Mouse (Mus musculus) intestine, embryonic 15.5 days (tissue): ENCODE results near the gene Phc1. TPM values are rescaled to one million over a fixed set of nuclear protein-coding genes. Genes with fewer than 3 reads are reported as not detected.
A peak's percentile ranks its signal among the peaks of the same experiment; 100 is the strongest.
"Not testable (repeated sequence)": the region's sequence is repeated elsewhere in the genome, so short reads cannot be mapped to it uniquely, and the experiment has no call there.

ENCODE experiments used
- ATAC-seq: fragments of 200-750 bp; cut with Nextera tagmentation; 2 replicates; pipeline ENCODE4 v1.8.0; 2017; ENCODE audit warnings: moderate TSS enrichment, moderate library complexity
- H3K27ac ChIP-seq: fragments of 300-500 bp; sonication (generic); 2 replicates; pipeline ENCODE4 v1.5.1; 2015; ENCODE audit warnings: mild to moderate bottlenecking, inconsistent platforms
- H3K27me3 ChIP-seq: fragments of 300-500 bp; sonication (generic); replicated peaks from 2 replicates; pipeline ENCODE4 v1.6.1; 2015; ENCODE audit warnings: inconsistent platforms
- H3K36me3 ChIP-seq: fragments of 300-500 bp; sonication (generic); 2 replicates; pipeline ENCODE4 v1.6.1; 2015; ENCODE audit warnings: inconsistent platforms
- H3K4me1 ChIP-seq: fragments of 300-500 bp; sonication (generic); replicated peaks from 2 replicates; pipeline ENCODE4 v1.6.1; 2015; ENCODE audit warnings: inconsistent platforms
- H3K4me2 ChIP-seq: fragments of 300-500 bp; sonication (generic); replicated peaks from 2 replicates; pipeline ENCODE4 v1.6.1; 2015; ENCODE audit warnings: mild to moderate bottlenecking, inconsistent platforms
- H3K4me3 ChIP-seq: fragments of 300-500 bp; sonication (generic); replicated peaks from 2 replicates; pipeline ENCODE4 v1.5.1; 2015; ENCODE audit warnings: inconsistent platforms
- H3K9ac ChIP-seq: fragments of 300-500 bp; sonication (generic); 2 replicates; pipeline ENCODE4 v1.6.1; 2015; ENCODE audit warnings: inconsistent platforms
- H3K9me3 ChIP-seq: fragments of 300-500 bp; sonication (generic); 2 replicates; pipeline ENCODE4 v1.6.1; 2016; ENCODE audit warnings: inconsistent platforms
- WGBS: fragments of 180-500 bp; shearing (Covaris S2); methylation state at CpG from one replicate; pipeline ENCODE4 v1.1.7; 2015; 5-methylcytosine and 5-hydroxymethylcytosine counted together
- polyA plus RNA-seq: library from polyadenylated mRNA; unstranded; fragments of >200 nt; fragmentation: Nextera tagmentation; extraction: Ambion mirVana; gene quantifications from 2 replicates; pipeline ENCODE4 v1.2.1, GENCODE M21; 2015

Phc1 gene
- polyA plus RNA-seq, 1 experiment from 2014 or later = 10.1 TPM

- no peak overlapping the region for H3K4me3 ChIP-seq
- WGBS = 58% methylated on average over 9 of the region's 9 CpGs
- no peak overlapping the region for H3K4me2 ChIP-seq
- H3K27me3 ChIP-seq = no peaks in the 10 kb centered on the region
- no peaks in the 10 kb centered on the region for H3K9me3 ChIP-seq
- H3K4me1 ChIP-seq = no peaks in the 10 kb centered on the region
- H3K9ac ChIP-seq = no peak overlapping the region
- no peaks in the 10 kb centered on the region for H3K36me3 ChIP-seq
- H3K27ac ChIP-seq = no peak overlapping the region
- ATAC-seq = no peak
Observed at GRCm38 (mm10) chr6:122355909-122356308, 15.5 kb upstream of the Phc1 start.

DNA sequence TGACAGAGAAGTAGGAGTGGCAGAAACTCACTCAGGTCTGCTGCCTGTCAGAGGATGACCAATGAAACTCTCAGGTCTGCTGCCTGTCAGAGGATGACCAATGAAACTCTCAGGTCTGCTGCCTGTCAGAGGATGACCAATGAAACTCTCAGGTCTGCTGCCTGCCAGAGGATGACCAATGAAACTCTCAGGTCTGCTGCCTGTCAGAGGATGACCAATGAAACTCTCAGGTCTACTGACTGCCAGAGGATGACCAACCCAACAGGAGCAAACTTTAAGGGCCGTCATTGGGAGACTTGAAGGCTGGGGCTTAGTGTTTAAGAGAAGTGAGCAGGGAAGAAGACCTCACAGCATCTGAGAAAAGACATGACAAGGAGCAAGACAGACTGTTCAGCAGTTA, 7.0 kb upstream of the Phc1 start:
- H3K4me3 ChIP-seq, H3K4me1 ChIP-seq, H3K4me2 ChIP-seq, H3K36me3 ChIP-seq, ATAC-seq, H3K9me3 ChIP-seq, H3K27me3 ChIP-seq, H3K27ac ChIP-seq, H3K9ac ChIP-seq: not testable (repeated sequence)
- WGBS = 50% methylated on average over 1 of the region's 1 CpGs

DNA sequence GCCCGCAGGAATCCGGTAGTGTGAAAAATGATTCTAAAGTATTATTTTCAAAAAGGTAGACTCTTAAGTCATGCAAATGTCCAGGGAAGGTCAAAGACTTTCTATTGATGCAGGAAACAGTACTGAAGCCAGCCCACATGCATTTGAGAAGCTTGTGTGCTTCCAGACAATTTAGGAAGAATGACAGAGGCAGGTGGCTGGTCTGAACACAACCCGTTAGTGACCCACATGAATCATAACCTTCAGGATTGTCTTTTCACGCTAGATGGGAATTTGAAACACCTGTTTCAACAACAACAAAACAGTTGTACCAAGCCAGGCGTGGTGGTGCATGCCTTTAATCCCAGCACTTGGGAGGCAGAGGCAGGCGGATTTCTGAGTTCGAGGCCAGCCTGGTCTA, 6.0 kb upstream of the Phc1 start:
- Histone ChIP-seq H3K4me3 (no peak overlapping the region), H3K4me2 (no peak overlapping the region), H3K9me3 (no peaks in the 10 kb centered on the region), H3K27me3 (no peaks in the 10 kb centered on the region), H3K36me3 (no peaks in the 10 kb centered on the region), H3K4me1 (no peaks in the 10 kb centered on the region; the same call in 1 of the 2 replicates), H3K9ac (no peak overlapping the region), H3K27ac (no peak overlapping the region)
- no peak for ATAC-seq
- 90% methylated on average over 7 of the region's 7 CpGs for WGBS

GRCm38 (mm10) chr6:122345731-122346130, 5.4 kb upstream of the Phc1 start:
- no peak overlapping the region for H3K27ac ChIP-seq
- 63% methylated on average over 6 of the region's 6 CpGs for WGBS
- no peak overlapping the region for H3K4me3 ChIP-seq
- no peak overlapping the region for H3K9ac ChIP-seq
- H3K4me2 ChIP-seq = no peak overlapping the region
- no peaks in the 10 kb centered on the region for H3K9me3 ChIP-seq
- no peak for ATAC-seq
- no peaks in the 10 kb centered on the region for H3K27me3 ChIP-seq
- H3K4me1 ChIP-seq = no peaks in the 10 kb centered on the region; the same call in 1 of the 2 replicates
- no peaks in the 10 kb centered on the region for H3K36me3 ChIP-seq

DNA sequence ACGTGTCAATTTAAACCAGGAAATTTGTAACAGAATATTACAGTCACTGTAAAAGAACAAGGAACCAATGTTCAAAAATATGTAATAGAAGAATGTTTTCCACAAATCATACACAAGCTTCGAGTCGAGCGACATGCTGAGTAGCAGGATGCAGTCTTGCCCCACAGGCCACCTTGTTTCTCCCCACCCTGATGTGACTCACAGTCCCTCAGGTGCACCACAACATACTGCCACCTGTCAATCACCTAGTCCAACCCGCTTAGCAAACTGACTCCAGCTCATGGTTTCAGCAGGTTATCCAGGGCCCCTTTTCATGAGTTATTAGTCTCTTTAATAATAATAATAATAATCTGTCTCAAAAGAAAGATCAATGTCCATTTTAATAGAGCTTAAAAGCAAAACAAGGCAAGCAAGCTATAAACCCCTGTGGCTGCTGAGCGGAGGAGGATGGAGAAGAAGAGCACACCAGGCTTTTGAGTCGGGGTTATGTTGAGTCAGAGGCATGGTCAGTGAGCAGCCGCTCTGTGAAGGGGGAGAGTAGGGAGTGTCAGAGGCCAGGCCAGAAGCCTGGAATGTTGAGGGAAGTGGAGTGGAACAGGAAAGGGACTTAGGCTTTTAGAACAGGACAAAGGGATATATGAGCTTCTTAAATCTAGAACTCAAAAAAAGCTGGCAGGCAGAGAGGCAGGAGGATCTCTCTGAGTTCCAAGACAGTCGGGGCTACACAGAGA, 4.2 kb upstream of the Phc1 start:
- Histone ChIP-seq H3K9ac (no peak overlapping the region), H3K27me3 (no peaks in the 10 kb centered on the region), H3K4me1 (no peaks in the 10 kb centered on the region; the same call in 1 of the 2 replicates), H3K4me2 (no peak overlapping the region), H3K36me3 (no peaks in the 10 kb centered on the region), H3K9me3 (no peaks in the 10 kb centered on the region), H3K4me3 (no peak overlapping the region), H3K27ac (no peak overlapping the region)
- 55% methylated on average over 9 of the region's 9 CpGs for WGBS
- ATAC-seq = no peak

DNA sequence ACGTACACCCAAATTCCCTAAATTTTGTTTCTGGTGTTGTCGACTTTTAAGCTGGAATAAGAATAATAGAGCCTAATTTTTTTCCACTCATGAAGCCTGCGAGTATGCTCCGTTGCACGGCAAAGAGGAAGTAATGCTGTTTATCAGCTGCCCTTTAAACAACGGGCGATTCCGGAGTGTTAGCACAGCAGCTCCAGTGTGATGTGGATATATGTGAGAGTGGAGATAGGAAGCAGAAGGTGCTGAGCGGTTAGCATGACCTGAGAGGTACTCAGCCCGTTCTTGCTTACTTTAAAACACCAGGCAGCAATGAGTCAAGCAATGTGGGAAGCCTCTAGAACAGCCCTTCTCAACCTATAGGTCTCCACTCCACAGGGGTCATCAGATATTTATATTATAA, 3.4 kb upstream of the Phc1 start:
- H3K4me1 ChIP-seq = no peaks in the 10 kb centered on the region; the same call in 1 of the 2 replicates
- no peak overlapping the region for H3K9ac ChIP-seq
- H3K27me3 ChIP-seq = no peaks in the 10 kb centered on the region
- H3K4me3 ChIP-seq = no peak overlapping the region
- no peak overlapping the region for H3K27ac ChIP-seq
- no peak overlapping the region for H3K4me2 ChIP-seq
- 25% methylated on average over 10 of the region's 10 CpGs for WGBS
- no peak for ATAC-seq
- H3K9me3 ChIP-seq = no peaks in the 10 kb centered on the region
- no peaks in the 10 kb centered on the region for H3K36me3 ChIP-seq

GRCm38 (mm10) chr6:122342125-122342524, 1.8 kb upstream of the Phc1 start:
- Histone ChIP-seq H3K4me3 (no peak overlapping the region), H3K27ac (no peak overlapping the region), H3K27me3 (no peaks in the 10 kb centered on the region), H3K9me3 (no peaks in the 10 kb centered on the region), H3K4me2 (no peak overlapping the region), H3K9ac (no peak overlapping the region), H3K36me3 (no peaks in the 10 kb centered on the region), H3K4me1 (peaks cover 2% of the 10 kb centered on the region; the same call in 1 of the 2 replicates)
- no peak for ATAC-seq
- 35% methylated on average over 5 of the region's 5 CpGs for WGBS

GRCm38 (mm10) chr6:122341038-122341810, 863 bp upstream of the Phc1 start:
- ATAC-seq = no peak
- no peak overlapping the region for H3K4me3 ChIP-seq
- whole genome bisulfite sequencing = 43% methylated on average over 7 of the region's 7 CpGs
- no peak overlapping the region for H3K4me2 ChIP-seq
- H3K27me3 ChIP-seq = no peaks in the 10 kb centered on the region
- H3K36me3 ChIP-seq = no peaks in the 10 kb centered on the region
- H3K27ac ChIP-seq = no peak overlapping the region
- H3K9ac ChIP-seq = no peak overlapping the region
- H3K4me1 ChIP-seq = peaks cover 2% of the 10 kb centered on the region; the same call in 1 of the 2 replicates
- H3K9me3 ChIP-seq = no peaks in the 10 kb centered on the region

GRCm38 (mm10) chr6:122339648-122340341, 566 bp downstream of the Phc1 start:
- Histone ChIP-seq H3K9me3 (no peaks in the 10 kb centered on the region), H3K36me3 (0 out of 2 replicates have a peak, but pooled peaks cover 1% of the 10 kb centered on the region), H3K9ac (peak overlapping the region; percentile 67), H3K27ac (peak overlapping the region; percentile 92), H3K4me3 (peak overlapping the region; percentile 77), H3K4me2 (peak overlapping the region; percentile 78), H3K4me1 (peaks cover 2% of the 10 kb centered on the region; the same call in 1 of the 2 replicates), H3K27me3 (no peaks in the 10 kb centered on the region)
- ATAC-seq = peak; percentile 93
- under 1% methylated on average over 37 of the region's 71 CpGs for WGBS

DNA sequence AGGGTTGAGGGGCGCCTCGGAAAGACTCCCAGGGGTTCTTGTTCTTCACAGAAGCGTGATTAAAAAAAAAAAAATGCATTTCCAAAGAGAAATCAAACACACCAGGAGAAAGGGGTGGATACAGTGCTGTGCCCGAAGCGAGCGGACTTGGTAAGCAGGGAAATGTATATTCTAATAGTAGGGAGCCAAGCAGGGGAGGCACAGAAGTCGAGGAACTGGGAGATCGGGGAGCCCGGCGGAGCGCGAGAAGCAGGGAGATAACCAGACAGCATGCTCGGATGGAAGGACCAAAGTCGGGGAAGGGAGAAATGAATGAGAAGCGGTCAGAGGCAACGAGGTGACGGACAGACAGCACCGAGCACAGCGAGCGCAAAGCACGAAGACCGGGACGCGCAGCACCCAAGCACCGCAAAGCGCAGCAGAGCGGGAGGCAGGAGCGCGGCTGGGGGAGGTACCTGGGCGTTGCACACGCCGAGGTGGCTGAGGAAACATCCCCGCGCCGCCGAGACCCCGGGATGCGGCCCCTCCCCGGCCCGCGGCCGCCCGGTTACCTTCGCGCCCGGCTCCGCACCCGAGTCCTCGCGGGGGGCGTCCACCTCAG, 1.2 kb downstream of the Phc1 start:
- Histone ChIP-seq H3K4me2 (peak overlapping the region; percentile 74), H3K27me3 (no peaks in the 10 kb centered on the region), H3K27ac (peak overlapping the region; percentile 92), H3K9me3 (no peaks in the 10 kb centered on the region), H3K4me1 (peaks cover 2% of the 10 kb centered on the region; the same call in 1 of the 2 replicates), H3K36me3 (0 out of 2 replicates have a peak, but pooled peaks cover 3% of the 10 kb centered on the region), H3K9ac (peak overlapping the region; percentile 67), H3K4me3 (peak overlapping the region; percentile 77)
- peak; percentile 87 for ATAC-seq
- under 1% methylated on average over 34 of the region's 51 CpGs for WGBS

DNA sequence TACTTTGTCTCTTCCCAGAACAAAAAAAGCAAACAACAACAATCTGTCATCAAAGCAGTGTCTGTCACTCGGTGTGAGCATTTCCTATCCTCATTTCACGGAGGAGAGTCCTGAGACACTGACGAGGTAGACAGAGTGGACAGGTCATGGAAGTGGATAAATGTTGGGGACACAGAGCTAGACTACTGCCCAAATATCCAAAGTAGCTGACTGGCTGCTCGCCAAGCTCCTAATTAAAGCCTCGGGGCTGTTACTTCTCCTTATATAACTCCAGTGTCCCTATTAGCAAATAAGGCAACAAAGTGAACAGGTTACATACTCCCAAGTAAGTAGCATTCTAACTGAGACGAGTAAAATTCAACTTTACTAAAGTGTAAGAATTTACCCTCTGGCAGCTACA, 2.8 kb downstream of the Phc1 start:
- H3K36me3 ChIP-seq = 0 out of 2 replicates have a peak, but pooled peaks cover 4% of the 10 kb centered on the region
- no peak overlapping the region for H3K9ac ChIP-seq
- H3K27ac ChIP-seq = no peak overlapping the region
- WGBS = 68% methylated on average over 6 of the region's 6 CpGs
- H3K9me3 ChIP-seq = no peaks in the 10 kb centered on the region
- H3K4me1 ChIP-seq = 0 out of 2 replicates have a peak, but pooled peaks cover 2% of the 10 kb centered on the region
- no peak overlapping the region for H3K4me3 ChIP-seq
- H3K27me3 ChIP-seq = no peaks in the 10 kb centered on the region
- no peak for ATAC-seq
- H3K4me2 ChIP-seq = no peak overlapping the region
